Mouse (Mus musculus) olfactory bulb, adult 2 months (tissue): ENCODE measurements around the gene Ak8. TPM values are rescaled to one million over a fixed set of nuclear protein-coding genes. Genes with fewer than 3 reads are reported as not detected.

Experiments
- H3K27ac ChIP-seq: fragments of 200-500 bp; 2 replicates; pipeline ENCODE4 v1.5.1; 2012; ENCODE audit warnings: low read depth, low read length; ENCODE audit not compliant: insufficient read depth
- H3K4me1 ChIP-seq: fragments of 200-500 bp; 2 replicates; pipeline ENCODE4 v1.6.1; 2012; ENCODE audit warnings: low read length; ENCODE audit not compliant: control insufficient read depth, insufficient read depth
- H3K4me3 ChIP-seq: fragments of 200-500 bp; 2 replicates; pipeline ENCODE4 v1.5.1; 2012; ENCODE audit warnings: mild to moderate bottlenecking, low read depth, low read length, moderate library complexity; ENCODE audit not compliant: insufficient read depth
- CTCF ChIP-seq: fragments of 200-500 bp; IDR thresholded peaks from 2 replicates; pipeline ENCODE4 v1.5.1; 2012; ENCODE audit warnings: low read depth, mild to moderate bottlenecking, low read length, moderate library complexity; ENCODE audit not compliant: insufficient read depth
- POLR2A ChIP-seq: fragments of 200-500 bp; IDR thresholded peaks from 2 replicates; pipeline ENCODE4 v1.6.1; 2012; ENCODE audit warnings: mild to moderate bottlenecking, low read depth, low read length, moderate library complexity; ENCODE audit not compliant: insufficient read depth
- WGBS: fragments of 180-500 bp; shearing (Covaris S2); methylation state at CpG from one replicate; pipeline ENCODE4 v1.1.7; 2018; 5-methylcytosine and 5-hydroxymethylcytosine counted together
- polyA plus RNA-seq: library from polyadenylated mRNA; stranded (reverse); fragments of >200 nt; gene quantifications from 2 replicates; pipeline ENCODE4 v1.2.4, GENCODE M21; 2012; ENCODE audit warnings: low replicate concordance; ENCODE audit not compliant: missing spikeins, insufficient read depth, insufficient read length

Ak8 gene
- polyA plus RNA-seq, 1 experiment = not detected

DNA sequence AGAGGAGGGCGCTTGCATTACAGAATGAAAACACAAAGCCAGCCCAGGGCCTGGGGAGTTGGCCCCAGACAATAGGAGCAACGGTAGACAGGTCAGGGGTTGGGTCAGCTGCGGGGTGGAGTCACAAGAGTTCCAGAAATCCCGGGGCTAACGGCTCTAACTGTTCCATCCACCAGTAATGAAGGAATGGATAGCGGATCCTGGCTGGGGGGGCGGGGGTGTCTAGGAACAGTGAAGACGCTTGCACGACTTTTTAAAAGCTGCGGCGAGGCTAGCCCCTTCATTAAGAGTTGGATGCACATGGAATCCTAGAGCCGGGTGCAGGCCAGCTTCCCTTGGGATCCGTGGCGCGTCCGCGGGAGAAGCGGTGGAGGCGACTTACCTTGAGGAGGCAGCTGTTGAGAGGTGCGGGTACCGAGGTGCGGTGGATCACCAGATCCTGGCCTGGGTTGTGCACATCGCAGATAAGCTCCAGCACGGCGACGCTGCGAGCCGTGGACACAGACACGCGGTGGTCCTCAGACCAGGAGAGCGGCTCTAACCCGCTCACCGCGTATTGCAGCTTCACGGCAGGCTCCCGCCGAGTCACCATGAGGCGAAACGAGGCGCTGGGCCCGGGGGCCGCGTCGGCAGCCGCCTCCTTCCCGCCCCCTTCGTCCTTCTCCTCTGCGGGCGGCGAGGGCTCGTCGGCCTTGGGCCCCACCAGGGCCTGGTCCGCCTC lies 139.7 kb downstream of the Ak8 start:
- Histone ChIP-seq H3K27ac (peak overlapping the region; percentile 49; the same call in 1 of the 2 replicates), H3K4me3 (peak overlapping the region; percentile 94), H3K4me1 (no peaks in the 10 kb centered on the region)
- WGBS = under 1% methylated on average over 52 of the region's 53 CpGs
- TF ChIP-seq POLR2A (no peak), CTCF (no peak)

DNA sequence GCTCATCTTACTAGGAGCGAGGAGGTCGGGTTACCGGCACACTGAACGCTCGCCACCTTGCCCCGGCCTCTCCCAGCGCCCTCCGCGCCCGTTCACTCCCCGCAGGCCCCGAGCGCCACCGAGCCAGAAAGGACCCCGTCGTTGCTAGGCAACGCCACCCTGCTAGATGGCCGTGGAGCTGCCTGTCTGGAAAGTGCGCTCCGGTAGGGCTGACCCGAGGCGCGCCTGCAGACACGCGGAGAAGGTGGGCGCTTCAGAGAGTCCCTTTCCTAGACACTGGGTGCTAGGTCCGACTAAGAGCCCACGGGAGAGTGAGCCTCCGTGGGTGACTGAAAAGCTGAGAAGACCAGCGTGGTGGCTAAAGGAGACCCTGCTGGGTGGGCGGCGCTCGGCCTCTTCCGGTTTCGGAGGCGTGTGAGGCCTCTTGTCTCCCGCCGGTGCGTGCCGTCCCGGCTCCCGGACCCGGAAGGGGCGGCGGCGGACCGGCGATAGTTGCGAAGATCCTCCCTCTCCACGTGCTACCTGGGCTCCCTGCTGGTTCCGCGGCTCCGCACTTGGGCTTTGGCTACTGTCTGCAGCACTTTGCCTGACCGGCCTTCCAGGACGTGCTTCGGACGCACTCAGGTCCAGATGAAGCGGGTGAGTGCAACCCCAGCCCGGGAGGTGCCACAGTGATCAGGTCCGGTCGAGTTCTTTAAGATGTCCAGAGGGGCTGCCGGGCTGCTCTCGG lies 140.4 kb downstream of the Ak8 start, which contains the start of the genes Gtf3c4 and Ddx31:
Gene Gtf3c4, minus strand, starts transcription at position 139 of the 730 bp plus-strand sequence.
Gene Ddx31, plus strand, starts transcription at position 185 of the 730 bp plus-strand sequence.
- Histone ChIP-seq H3K4me3 (peak within 1 kb of the TSS; percentile 94), H3K27ac (peak within 1 kb of the TSS; percentile 49; the same call in 1 of the 2 replicates), H3K4me1 (no peaks in the 10 kb centered on the region)
- WGBS = under 1% methylated on average over 63 of the region's 63 CpGs
- TF ChIP-seq CTCF (no peak), POLR2A (peak; percentile 57; the same call in 1 of the 2 replicates)

DNA sequence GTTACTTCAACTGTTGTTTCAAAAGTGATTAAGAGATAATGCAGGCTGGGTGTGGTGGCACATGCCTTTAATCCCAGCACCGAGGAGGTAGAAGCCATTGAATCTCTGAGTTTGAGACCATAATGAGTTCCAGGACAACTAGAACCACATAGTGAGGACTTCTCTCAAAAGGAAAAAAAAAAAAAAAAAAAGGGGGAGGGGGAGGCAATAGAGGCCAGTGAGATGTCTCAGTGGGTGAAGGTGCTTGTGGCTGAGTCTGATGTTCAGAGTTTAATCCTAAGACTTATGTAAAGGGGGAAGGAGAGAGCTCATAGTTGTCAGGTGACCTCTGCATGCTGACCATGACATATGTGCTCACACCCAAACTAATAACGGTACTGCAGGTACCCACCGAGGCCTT lies 142.1 kb downstream of the Ak8 start:
- Histone ChIP-seq H3K4me3 (no peak overlapping the region), H3K4me1 (no peaks in the 10 kb centered on the region), H3K27ac (no peak overlapping the region)
- TF ChIP-seq CTCF (no peak), POLR2A (no peak)
- WGBS = 68% methylated on average over 3 of the region's 3 CpGs

DNA sequence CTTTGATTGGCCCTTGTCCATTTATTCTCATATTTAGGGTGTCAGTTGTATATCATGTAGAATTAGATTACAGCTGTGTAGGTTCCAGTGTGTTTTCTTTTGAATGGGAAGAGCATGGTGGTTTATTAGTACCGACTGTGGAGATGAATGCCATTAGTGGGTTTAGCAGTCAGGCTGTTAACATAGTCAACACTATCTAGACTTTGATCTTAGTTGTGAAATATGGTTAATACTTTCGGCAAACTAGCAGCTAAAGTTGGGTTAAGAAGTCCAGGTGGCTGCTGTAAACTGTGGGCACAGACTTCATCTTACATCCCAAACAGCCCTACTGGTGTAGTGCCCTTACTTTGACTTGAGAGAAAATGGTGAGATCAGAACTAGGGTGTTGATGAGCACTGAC lies 148.9 kb downstream of the Ak8 start:
- 97% methylated on average over 2 of the region's 2 CpGs for WGBS
- TF ChIP-seq POLR2A (no peak), CTCF (no peak)
- no peak overlapping the region for H3K4me3 ChIP-seq
- H3K4me1 ChIP-seq = no peaks in the 10 kb centered on the region
- H3K27ac ChIP-seq = no peak overlapping the region

DNA sequence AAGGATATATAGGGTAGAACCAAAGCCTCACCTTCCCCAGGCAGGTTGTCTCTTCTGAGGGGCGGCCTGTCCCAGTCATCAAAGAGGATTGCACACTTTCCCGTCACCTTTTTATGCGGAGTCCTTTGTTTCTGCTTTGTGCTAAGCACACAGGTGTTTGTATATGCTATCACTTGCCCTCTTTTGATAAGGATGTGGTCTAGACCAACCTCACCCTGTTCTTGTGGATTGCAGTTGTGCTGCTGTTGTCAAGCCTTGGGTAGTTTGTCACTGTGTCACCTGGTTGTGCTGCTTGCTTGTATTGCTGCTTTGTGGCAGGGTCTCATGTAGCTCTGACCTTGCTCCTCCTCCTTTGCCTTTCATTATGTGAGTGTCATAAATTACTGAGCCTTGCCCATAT lies 152.6 kb downstream of the Ak8 start:
- 92% methylated on average over 3 of the region's 3 CpGs for WGBS
- TF ChIP-seq CTCF (no peak), POLR2A (no peak)
- no peaks in the 10 kb centered on the region for H3K4me1 ChIP-seq

DNA sequence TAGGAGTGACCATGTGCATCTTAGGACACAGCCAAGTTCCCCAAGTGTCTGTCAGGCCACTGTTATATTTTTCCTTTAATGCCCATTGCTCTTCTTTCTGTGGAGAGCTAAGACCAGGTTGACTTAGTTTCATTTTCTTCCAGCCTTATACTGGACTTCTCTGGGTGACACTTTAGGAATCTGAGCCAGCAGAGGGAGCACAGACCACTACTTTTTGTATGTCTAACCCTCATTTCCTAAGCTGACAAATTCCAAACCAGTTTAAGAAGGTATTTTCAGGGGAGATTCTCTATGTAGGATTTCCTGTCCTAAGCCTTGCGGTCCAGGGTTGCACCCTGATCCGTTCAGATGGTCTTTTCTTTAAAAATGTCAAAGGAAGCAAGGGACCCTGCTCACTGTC lies 155.8 kb downstream of the Ak8 start:
- TF ChIP-seq CTCF (no peak), POLR2A (no peak)
- no peak overlapping the region for H3K4me3 ChIP-seq
- H3K27ac ChIP-seq = no peak overlapping the region
- WGBS = 92% methylated on average over 2 of the region's 2 CpGs
- no peaks in the 10 kb centered on the region for H3K4me1 ChIP-seq

More for the DNA sequence above, 152.6 kb downstream of the Ak8 start:
- Histone ChIP-seq H3K27ac (no peak overlapping the region), H3K4me3 (no peak overlapping the region)

DNA sequence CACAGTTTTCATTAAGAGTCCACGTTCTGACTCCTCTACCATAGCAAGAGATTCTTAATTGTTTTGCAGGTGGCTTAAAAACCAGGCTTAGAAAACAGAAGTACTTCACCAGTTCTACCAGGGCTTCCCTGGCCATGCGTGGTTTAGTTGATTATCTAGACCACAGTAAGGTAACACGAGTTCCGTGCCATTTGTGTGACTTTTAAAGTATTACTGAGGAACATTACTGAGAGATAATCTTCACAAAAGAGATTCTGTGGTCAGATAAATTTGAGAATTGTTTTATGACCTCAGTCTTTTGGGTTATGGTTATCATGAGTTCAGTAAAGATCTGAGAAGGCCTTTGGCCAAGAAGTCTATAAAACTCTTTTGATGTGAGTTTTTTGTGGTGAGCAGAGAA lies 159.3 kb downstream of the Ak8 start:
- Histone ChIP-seq H3K27ac (no peak overlapping the region), H3K4me1 (no peaks in the 10 kb centered on the region), H3K4me3 (no peak overlapping the region)
- 93% methylated on average over 4 of the region's 4 CpGs for WGBS
- TF ChIP-seq POLR2A (no peak), CTCF (no peak)

DNA sequence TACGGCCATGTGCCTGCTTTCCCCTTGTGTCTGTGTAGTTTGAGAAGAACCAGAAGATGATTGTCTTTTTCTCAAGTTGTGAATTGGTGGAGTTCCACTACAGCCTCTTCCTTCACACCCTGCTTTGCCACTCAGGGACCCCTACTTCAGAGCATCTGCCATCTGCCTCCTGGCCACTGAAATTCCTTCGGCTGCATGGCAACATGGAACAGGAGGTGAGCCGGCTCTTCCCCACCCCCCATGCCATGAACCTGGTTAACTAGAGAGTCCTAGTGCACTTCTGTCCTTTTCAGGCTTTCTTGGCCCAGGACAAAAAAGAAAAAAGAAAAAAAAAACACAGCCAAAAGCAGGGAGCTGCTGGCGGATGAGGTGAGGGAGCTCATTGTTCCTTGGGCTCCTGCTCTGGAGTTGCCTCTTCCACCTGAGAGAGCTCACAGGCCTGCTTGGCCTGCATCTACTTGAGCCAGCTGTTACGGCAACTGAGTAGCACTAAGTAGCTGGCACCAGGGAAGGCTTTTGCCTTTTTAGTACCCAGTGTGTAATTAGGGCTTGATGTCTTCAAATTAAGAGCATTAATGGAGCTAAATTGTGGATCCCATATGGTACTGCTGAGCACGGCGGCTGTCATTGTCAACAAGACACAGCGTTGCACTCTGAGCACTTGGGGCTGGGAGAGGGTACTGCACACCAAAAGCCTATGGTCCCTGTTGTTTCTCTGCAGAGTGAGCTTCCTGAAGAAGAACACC lies 160.9 kb downstream of the Ak8 start:
- H3K27ac ChIP-seq = no peak overlapping the region
- H3K4me1 ChIP-seq = no peaks in the 10 kb centered on the region
- TF ChIP-seq CTCF (no peak), POLR2A (no peak)
- no peak overlapping the region for H3K4me3 ChIP-seq
- 75% methylated on average over 8 of the region's 8 CpGs for WGBS

Other genes with a start within 250 kb of the Ak8 start
- not detected in 2 replicates for gene 1700007K13Rik, start 233.8 kb upstream of the Ak8 start, polyA plus RNA-seq
- not detected in 2 replicates for gene Mrps2, start 232.1 kb upstream of the Ak8 start, polyA plus RNA-seq
- not detected in 2 replicates for gene Gbgt1, start 203.3 kb upstream of the Ak8 start, polyA plus RNA-seq
- gene Gm10134, start 194.1 kb upstream of the Ak8 start, polyA plus RNA-seq = not detected in 2 replicates
- not detected in 2 replicates for gene Ralgds, start 187.0 kb upstream of the Ak8 start, polyA plus RNA-seq
- gene Cel, start 136.8 kb upstream of the Ak8 start, polyA plus RNA-seq = not detected in 2 replicates
- not detected in 2 replicates for gene Gtf3c5, start 116.4 kb upstream of the Ak8 start, polyA plus RNA-seq
- gene Gfi1b, start 78.2 kb upstream of the Ak8 start, polyA plus RNA-seq = not detected in 2 replicates
- gene Tsc1, start 58.9 kb upstream of the Ak8 start, polyA plus RNA-seq = not detected in 2 replicates
- gene Spaca9, start 437 bp upstream of the Ak8 start, polyA plus RNA-seq = not detected in 2 replicates
- gene Gtf3c4, start 140.2 kb downstream of the Ak8 start, polyA plus RNA-seq = not detected in 2 replicates
- gene Ddx31, start 140.2 kb downstream of the Ak8 start, polyA plus RNA-seq = not detected in 2 replicates
- not detected in 2 replicates for gene Barhl1, start 216.5 kb downstream of the Ak8 start, polyA plus RNA-seq